Mouse (Mus musculus) mesoderm, embryonic 11.5 days (tissue): ENCODE results near the gene Napsa.

Experiments
- DNase-seq: peaks from one replicate; pipeline ENCODE4 v3.0.0-alpha.2; 2012; ENCODE audit warnings: low read depth, low spot score

Napsa gene

DNA sequence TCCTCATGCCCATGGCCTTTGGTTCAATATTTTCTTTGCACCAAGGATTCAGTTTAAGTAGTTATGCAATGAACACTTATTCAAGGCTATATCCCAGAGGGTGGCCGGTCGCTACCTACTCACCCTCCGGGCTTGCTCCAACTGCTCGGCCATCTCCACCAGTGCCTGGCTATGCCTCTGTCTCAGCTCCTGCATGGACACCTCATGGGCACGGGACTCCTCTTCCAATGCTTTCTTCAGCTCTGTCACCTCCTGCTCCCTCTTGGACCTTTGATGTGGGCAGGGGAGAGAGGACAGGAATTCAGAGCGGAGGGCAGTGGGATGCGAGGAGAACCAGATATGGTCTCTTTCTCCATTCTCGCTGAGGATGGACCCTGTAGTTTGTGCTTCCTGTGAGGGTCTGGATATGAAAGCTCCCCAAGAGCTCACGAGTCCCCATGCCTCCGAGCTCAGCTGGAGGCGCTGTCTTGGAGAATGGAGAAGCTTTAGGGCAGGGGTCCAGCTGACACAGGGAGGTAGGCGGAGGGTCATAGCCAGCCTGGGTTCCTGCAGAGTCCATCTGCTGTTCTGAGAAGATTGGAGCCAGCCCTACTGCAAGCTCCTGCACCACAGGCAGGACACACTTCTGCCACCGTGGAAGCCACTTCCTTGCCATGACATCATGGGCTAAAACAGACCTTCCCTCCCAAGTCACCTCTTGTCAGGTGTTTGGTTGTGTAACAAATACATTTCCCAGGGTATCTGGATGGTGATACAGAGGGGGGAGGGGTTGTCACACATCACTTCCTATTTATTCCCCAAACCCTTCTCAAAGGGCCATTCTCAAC lies 53.3 kb downstream of the Napsa start:
- no peak for DNase-seq

DNA sequence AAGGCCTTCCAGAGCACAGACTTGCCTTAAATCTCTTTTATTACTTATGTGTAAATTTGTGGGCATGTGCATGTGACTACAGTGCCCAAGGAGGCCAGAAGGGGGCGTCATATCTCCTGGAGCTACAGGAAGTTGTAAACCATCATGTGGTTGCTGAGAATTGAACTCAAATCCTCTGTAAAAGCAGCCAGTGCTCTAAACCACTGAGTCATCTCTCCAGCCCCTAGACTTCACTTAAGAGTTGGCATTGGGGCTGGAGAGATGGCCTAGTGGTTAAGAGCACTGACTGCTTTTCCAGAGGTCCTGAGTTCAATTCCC lies 53.8 kb downstream of the Napsa start:
- DNase-seq: no peak

GRCm38 (mm10) chr7:44626966-44627365 lies 54.8 kb downstream of the Napsa start:
- no peak for DNase-seq

- DNase-seq: no peak
Observed at GRCm38 (mm10) chr7:44628402-44629034, 56.3 kb downstream of the Napsa start.

GRCm38 (mm10) chr7:44630437-44630836 lies 58.3 kb downstream of the Napsa start:
- no peak for DNase-seq

- no peak for DNase-seq
Observed at GRCm38 (mm10) chr7:44632676-44633075, 60.5 kb downstream of the Napsa start.

DNA sequence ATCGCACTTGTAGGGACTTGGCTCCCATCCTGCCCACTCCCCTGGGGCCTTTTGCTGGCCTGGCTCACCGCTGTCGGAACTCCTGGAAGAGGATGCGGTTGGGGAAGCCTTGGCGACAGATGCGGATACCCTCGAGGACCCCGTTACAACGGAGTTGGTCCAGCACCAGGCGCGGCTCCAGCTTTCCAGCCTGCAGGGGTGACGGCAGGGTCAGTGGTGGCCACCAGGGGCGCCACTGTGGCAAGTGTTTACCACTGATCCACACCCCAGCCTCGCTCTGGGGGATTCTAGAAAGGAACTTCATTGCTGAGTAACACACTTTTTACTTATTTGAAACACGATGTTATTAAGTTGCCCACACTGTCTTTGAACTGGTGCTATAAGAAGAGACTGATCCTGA lies 61.2 kb downstream of the Napsa start:
- DNase-seq: no peak
